Mouse (Mus musculus) ovary, adult 18-20 months (tissue): ENCODE results near the gene Actl6b.

Experiments used
- DNase-seq: peaks from one replicate; pipeline ENCODE4 v3.0.0; 2022; ENCODE audit warnings: low spot score, mixed read lengths

The Actl6b gene

DNA sequence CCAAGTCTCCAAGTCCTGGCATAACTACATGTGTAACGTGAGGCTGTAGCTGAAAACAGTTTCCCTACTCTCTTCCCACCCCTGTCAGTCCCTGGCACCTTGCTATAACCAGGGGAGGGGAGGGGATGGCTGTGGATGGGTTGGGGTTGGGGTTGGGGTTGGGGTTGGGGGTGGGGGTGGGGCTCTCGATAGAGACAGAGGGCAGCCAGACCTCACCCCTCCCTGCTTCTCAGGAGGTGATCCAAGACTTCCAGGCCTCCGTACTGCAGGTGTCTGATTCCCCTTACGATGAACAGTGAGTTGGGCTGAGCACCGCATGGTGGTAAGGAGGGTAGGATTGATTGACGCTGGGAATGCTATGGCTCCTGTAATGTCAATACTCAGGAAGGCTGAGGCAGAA lies 12.4 kb downstream of the Actl6b start:
- no peak for DNase-seq

DNA sequence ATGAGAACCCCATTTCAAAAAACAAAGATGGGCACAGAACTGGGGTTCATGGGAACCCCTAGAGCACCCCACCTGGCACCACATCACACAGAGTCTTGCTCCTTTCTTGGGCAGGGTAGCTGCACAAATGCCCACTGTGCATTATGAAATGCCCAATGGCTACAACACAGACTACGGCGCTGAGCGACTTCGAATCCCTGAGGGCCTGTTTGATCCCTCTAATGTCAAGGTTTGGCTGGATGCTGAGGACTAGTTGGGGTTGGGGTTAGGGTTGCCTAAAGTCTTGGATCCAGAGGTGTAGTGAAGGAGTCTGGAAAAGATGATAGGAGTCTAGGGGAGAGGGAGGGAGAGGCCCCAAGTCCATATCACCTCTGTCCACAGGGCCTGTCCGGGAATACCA lies 13.1 kb downstream of the Actl6b start:
- DNase-seq = no peak

DNA sequence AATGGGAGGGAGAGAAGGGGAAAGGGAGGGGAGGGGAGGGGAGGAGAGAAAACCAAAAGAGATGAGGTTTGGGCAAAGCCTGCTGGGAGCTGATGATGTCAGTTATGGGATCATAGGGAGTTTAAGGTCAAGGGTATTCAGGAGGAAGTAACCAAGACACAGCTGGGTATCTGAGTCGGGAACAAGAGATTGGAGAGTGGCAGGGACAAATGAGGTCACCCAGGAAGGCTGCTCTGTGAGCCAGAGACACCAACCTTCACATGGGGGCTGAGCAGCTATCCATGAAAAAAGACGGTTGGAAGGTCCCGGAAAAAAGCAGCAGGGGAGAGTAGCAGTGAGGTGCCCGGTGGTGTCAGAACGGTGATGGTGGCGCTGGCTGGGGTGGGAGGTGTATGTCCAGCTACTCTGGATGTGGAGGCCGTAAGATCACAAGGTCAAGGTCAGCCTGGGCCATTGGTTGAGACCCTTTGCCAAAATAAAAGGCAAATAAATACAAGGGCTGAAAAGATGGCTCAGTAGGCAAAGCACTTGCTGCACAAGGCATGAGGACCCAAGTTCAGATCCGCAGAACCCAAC lies 15.0 kb downstream of the Actl6b start:
- no peak for DNase-seq

DNA sequence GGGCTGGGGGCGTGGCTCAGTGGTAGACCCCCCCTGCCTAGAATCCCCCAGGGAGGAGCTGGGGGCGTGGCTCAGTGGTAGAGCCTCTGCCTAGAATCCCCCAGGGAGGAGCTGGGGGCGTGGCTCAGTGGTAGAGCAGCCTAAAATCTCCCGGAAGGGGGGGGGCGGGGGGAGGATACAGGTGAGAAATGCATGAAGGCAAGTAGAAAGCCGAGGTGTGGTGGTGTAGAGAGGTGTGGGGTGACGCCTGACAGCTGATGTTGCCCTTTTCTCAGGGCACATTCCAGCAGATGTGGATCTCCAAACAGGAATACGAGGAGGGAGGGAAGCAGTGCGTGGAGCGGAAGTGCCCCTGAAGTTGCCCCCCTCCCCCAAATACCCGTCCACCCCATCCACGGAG lies 15.7 kb downstream of the Actl6b start:
- no peak for DNase-seq

DNA sequence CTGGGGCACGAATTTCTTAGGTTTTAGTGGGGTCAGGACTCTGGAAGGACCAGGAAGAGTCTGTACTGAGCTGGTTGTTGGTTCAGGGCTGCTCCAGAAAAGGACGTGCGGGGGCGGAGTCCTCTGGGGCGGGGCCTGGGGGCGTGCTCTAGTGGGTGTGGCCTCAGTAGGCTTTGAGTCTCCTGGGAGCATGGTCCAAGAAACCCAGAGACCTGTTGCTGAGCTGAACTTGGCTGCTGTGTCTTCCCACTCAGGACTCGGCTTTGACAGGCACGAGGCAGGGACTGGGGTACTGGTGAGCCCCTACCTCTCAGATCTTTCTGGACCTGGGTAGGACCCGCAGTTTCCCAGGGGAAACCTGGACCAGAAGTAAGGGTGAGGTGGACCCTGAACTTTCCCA lies 16.3 kb downstream of the Actl6b start, which contains the start of gene Tfr2:
Tfr2 (plus strand) TSS at position 176 of the 400 bp plus-strand sequence.
- peak; percentile 34 for DNase-seq

DNA sequence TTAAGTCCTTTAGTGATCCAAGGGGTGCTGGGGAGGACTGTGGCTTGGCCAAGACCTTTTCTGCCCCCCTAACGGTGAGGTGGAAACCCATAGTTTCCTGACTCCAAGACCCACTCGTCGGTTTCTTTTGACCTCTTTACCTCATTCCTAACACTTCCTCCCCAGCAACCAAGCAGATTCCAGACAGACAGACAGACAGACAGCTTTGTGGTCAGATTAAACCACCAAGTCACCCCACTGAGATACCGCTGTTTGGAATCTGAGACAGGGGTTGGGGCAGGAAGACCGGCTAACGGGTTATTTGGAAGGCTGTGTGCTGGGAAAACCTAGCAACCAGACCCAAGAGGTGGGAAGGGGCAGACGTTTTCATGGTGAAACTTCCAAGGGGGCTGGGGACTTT lies 16.9 kb downstream of the Actl6b start:
- no peak for DNase-seq

DNA sequence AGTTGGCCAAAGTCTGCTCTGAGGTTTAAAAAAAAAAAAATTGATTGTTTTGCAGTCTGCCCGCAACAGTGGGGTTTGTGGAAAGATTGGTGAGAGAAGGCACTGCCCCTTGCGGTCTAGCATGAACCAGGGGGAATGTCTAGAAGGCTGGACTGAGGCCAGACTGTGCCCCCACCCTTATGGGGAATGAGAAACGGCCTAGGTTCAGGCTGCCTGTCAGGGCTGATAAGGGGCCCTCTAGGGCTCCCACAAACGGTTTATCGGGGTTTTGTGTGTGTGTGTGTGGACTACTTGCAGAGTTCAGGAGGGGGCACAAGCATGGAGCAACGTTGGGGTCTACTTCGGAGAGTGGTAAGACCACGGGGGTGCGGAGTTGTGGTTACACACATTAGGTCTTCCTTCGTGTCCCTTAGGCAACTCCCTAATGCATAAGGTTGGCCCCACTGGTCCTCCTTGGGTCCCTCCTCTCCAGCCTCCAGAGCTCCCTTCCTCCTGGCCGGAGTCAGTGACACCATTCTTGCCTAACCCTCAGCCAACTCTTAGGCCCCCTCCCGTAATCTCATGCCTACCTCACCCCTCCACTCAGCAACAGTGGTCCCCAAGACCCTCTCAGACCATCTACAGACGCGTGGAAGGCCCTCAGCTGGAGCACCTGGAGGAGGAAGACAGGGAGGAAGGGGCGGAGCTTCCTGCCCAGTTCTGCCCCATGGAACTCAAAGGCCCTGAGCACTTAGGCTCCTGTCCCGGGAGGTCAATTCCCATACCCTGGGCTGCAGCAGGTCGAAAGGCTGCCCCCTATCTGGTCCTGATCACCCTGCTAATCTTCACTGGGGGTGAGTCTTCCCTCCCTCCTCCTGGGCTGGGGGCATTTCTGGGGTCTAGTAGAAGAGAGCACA lies 17.6 kb downstream of the Actl6b start:
- DNase-seq = no peak

DNA sequence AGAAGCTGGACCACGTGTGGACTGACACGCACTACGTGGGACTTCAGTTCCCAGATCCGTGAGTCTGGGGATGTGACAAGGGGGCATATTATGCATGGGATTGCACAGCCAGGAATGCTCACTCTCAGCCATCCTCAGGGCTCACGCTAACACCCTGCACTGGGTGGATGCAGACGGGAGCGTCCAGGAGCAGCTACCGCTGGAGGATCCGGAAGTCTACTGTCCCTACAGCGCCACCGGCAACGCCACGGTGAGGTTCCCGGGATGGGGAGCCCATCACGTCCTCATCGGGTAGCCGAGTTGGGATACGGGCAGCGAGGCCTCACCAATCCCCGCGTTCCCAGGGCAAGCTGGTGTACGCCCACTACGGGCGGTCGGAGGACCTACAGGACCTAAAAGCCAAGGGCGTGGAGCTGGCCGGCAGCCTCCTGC lies 21.2 kb downstream of the Actl6b start:
- DNase-seq = peak; percentile 40

DNA sequence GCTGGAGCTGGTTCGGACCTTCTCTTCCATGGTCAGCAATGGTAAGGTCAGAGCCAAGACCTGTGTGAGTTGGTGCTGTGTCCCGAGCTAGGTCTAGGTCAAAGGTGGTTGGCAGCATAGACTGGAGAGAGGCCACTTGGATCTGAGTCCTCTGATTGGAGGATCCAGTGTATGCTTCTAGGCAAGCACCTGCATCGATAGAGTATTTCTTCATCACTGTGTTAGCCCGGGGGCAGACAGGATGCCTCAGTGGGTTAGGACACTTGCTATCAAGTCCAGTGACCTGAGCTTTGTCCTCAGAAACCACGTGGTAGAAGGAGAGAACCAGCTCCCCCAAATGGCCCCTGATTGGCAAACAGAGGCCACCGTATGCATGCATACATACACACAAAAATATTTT lies 26.9 kb downstream of the Actl6b start:
- no peak for DNase-seq

DNA sequence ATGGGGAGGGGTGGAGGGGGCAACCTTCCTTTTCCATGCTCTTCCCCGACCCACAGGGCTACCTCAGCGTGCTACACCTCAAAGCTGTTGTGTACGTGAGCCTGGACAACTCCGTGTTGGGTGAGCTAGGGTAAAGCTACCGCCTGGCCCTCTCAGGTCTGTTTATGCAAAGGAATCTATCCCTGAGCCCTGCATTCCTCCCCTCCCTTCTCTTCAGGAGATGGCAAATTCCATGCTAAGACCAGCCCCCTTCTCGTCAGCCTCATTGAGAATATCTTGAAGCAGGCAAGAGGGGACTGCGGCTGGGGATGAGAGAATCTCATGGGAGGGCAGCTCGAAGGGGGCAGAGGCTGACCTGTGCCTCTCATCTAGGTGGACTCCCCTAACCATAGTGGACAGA lies 29.4 kb downstream of the Actl6b start:
- DNase-seq = no peak

DNA sequence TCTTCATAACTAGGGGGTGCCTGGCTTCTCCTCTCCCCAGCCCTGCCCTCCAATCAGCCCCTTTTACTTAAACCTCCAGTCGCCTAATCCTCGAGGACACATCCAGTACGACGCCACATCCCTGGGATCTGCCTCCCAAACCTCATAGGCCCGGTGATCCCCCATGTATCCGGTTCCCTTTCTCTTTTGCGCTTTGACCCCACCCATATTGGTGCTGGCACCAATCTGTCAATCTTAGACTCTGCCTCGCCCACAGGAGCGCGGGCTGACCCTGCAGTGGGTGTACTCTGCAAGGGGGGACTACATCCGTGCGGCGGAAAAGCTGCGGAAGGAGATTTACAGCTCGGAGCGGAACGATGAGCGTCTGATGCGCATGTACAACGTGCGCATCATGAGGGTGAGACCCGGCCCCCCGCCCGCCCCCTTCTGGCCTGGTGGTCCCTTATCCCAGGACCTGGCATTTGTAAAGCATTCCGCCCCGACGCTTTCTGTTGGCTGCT lies 30.4 kb downstream of the Actl6b start:
- no peak for DNase-seq

DNA sequence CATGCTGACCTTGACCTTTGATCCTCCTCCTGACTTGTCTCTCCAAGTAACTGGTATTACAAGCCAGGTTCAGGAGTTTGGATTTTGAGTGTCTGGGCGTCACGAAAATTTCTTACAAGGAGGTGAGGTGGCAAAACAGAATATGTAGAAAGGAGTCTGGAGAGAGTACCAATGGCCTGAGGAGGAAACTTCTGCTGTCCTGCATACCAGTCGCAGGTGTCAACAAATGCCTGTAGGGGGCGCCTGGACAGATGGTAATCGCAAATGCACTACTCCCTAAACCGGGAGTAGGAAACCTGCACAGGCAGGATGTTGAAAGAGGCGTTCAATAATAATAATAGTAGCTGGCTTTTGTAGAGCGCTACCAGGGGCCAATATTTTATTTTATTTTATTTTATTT lies 31.7 kb downstream of the Actl6b start:
- no peak for DNase-seq

DNA sequence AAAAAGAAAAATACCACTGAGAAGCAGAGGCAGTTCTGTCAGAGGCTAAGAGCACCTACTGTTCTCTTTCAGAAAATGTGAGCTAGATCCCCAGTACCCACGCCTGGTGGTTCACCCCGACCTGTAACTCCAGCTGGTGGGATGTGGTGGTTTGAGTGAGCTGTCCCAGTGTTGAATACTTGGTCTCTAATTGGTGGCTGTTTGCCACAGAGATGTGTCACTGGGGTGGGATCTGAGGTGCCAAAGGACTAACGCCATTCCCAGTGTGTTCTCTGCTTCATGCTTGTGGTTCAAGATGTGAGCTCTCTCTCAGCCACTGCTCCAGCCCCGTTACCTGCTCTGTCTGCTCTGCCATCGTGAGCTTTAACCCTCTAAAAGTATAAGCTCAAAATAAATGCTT lies 37.2 kb downstream of the Actl6b start:
- no peak for DNase-seq

DNA sequence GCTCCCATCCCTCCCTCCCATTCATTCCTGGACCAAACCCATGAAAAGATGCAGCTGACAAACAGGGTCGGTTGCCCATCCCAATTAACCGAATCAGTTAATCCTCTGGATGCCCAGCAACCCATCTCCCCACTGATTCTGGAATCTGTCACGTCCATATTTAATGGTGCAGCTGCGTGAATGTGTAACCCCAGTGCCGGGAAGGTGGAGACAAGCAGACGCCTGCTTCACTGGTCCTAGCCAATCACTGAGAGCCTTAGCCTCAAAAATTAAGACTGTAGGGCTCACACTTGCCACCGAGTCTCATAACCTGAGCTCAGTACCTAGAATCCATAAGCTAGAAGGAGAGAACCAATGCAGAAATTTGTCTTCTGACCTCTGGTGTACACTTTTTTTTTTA lies 42.6 kb downstream of the Actl6b start:
- no peak for DNase-seq

DNA sequence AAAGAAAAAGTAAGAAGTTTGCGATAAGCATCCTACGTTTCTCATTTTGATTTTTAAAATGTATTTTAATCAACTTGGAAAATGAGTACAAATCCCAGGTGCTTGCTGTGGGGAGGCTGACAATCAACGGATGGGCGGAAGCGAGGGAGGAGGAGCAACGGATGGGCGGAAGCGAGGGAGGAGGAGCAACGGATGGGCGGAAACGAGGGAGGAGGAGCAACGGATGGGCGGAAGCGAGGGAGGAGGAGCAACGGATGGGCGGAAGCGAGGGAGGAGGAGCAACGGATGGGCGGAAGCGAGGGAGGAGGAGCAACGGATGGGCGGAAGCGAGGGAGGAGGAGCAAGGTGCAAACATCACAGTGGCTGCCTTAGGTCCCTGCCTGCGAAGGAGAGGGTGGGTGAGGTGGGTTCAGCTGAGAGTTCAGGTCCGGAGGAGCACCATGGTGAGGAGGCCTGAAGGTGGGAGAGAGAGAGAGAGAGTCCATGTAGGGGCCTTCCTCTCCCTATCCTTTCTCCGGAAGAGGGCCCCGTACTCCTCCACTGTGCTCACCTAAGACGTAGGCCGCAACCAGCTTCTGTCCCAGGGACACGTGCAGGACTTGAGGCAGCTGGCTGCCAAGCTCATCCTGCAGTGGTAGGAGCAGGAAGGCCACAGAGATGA lies 43.4 kb downstream of the Actl6b start:
- no peak for DNase-seq

DNA sequence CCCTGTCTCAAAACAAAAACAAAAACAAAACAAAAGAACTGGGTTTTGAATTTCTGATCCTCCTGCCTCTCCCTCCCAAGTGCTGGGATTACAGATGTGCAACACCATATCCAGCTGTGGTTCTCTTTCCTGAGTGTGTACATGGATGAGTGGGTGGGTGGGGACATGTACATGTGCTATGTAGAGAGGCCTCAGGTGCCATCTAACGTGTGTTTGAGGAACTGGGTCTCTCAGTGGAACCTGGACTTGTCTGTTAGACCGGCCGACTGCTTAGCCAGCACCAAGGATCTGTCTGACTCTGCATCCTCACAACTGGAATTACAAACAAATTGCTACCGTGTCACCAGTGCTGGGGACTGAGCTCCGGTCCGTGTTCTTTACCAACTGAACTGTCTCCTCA lies 44.3 kb downstream of the Actl6b start:
- no peak for DNase-seq

DNA sequence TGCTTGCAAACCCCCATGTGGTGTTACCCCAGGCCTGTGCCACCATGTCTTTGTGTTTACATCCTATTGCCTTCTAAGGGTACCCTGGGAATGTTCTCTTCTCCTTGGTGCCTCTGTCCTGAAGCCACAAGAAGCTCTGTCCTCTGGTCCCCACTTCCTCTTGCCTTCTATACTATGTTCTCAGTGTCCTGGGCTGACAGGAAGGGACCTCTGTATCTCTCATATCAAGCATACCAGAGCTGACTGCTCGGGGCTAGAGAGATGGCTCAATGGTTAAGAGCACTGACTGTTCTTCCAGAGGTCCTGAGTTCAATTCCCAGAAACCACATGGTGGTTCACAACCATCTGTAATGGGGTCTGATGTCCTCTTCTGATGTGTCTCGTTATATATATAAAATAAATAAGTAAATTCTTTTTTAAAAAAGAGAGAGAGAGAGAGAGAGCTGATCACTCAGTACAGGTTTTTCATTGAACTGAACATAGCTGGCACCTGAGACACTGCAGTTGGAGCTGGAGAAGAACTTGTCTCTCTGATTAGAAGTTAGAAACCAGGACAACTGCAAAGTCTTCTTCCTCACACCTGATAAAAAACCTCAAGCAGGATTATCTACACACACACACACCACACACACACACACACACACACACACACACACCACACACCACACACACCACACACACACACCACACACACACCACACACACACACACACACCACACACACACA lies 44.9 kb downstream of the Actl6b start:
- DNase-seq = no peak

DNA sequence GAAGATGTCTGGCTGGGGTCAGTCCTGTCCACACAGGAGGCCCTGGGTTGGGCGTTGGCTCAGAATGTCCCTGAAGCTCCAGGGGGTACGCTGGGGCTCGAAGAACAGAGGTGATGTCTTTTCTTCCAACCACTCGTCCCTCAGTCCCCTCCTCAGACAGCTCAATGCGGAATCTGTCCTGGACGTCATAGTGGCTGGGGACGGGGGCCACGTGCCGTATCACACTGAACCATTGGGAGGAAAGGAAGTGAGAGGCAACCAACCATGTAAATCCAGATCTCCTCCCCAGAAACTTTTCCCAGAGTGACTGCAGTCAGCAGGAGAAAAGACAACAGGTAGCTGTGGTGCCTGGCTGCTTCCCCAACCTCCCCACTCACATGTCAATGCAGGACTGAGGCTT lies 46.3 kb downstream of the Actl6b start:
- no peak for DNase-seq

DNA sequence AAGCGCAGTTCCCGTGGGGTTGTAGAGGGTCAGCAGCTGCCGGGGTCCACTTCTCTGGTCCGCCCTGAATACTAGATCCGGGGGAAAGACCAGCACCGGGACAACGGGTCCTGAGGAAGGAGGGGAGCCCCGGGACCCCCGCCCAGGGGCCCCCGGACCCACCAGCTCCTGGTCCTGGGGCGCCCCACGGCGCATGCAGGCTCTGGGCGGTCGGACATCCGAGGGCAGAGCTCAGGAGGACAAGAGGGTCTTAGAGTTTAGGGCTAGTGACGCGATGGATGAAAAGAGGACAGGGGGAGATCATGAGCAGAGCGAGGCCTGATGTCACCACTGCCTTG lies 46.9 kb downstream of the Actl6b start:
- DNase-seq = no peak

DNA sequence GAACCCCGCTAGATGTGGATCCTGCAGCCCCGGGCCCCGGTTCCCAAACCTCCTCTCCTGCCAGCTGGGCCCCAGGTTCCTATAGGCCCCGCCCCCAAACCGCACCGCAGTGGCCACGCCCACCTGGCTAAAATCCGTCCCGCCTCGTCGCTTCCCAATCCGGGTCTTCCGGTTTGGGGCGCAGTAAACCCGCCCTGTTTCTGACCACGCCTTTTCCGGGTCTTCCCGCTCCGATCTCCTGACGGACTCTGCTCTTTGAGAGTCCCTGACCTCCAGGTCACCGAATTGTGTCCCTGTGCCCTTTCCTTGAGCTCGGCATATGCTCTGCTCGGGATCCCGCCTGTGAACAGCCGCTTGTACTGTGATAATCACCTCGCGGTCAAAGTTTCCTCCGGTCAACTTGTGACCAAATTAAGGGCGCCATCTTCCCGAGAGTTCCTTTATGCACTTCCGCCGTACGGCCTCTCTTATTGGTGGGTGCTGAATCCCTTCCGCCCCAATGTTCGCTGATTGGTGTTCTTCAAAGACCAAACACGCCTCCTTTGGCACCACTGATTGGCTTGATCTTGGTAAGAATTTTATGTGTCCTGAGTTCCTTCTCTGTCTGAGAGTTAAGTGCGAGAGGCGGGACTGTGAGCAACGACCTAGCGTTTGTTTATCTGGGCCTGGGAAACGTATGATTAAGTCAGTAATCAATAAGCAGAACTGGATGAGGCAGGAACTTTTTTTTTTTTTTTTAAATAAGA lies 47.5 kb downstream of the Actl6b start, which contains the start of gene Mospd3:
Mospd3 (minus strand) TSS at position 440 of the 746 bp plus-strand sequence.
- peak; percentile 92 for DNase-seq

DNA sequence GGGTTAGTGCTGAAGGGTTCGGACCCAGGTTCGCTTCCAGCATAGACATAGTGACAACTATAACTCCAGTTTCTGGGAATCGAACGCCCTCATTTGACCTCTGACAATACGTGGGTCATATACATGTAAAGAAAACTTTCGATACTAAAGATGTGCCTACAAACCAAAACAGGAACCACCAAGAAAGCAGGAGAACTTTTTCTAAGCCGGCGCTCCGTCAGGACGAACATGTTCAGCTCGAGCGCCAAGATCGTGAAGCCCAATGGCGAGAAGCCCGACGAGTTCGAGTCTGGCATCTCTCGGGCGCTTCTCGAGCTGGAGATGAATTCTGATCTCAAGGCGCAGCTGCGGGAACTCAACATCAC lies 48.0 kb downstream of the Actl6b start:
- no peak for DNase-seq
